Mouse (Mus musculus) hindbrain, postnatal 0 days (tissue): ENCODE measurements at regions not wholly inside any gene's neighbourhood (a gene's known extent, or its start where the extent isn't known, plus 50 kb on each side); places are given as distances from the start of the nearest gene placed in this dataset.

Source experiments
- ATAC-seq: fragments of 200-750 bp; cut with Nextera tagmentation; 2 replicates; pipeline ENCODE4 v1.8.0; 2017; ENCODE audit warnings: mild to moderate bottlenecking, moderate TSS enrichment, moderate library complexity
- DNase-seq: peaks from one replicate; pipeline ENCODE4 v3.0.0-alpha.2; 2015; ENCODE audit warnings: low spot score
- H3K27ac ChIP-seq: fragments of 300-500 bp; sonication (generic); 2 replicates; pipeline ENCODE4 v1.5.1; 2014; ENCODE audit warnings: mild to moderate bottlenecking
- H3K27me3 ChIP-seq: fragments of 300-500 bp; sonication (generic); 2 replicates; pipeline ENCODE4 v1.6.1; 2014; ENCODE audit warnings: low read length, mixed read lengths; ENCODE audit not compliant: insufficient read depth
- H3K36me3 ChIP-seq: fragments of 300-500 bp; sonication (generic); 2 replicates; pipeline ENCODE4 v1.6.1; 2014; ENCODE audit warnings: low read length, mixed read lengths; ENCODE audit not compliant: insufficient read depth
- H3K4me1 ChIP-seq: fragments of 300-500 bp; sonication (generic); 2 replicates; pipeline ENCODE4 v1.6.1; 2014; ENCODE audit warnings: antibody characterized with exemption, low read length, mixed read lengths; ENCODE audit not compliant: insufficient read depth
- H3K4me2 ChIP-seq: fragments of 300-500 bp; sonication (generic); 2 replicates; pipeline ENCODE4 v1.6.1; 2014; ENCODE audit warnings: low read depth, mild to moderate bottlenecking, low read length, moderate library complexity, mixed read lengths
- H3K4me3 ChIP-seq: fragments of 300-500 bp; sonication (generic); 2 replicates; pipeline ENCODE4 v1.5.1; 2014; ENCODE audit warnings: low read length
- H3K9ac ChIP-seq: fragments of 300-500 bp; sonication (generic); replicated peaks from 2 replicates; pipeline ENCODE4 v1.6.1; 2014; ENCODE audit warnings: mild to moderate bottlenecking, low read length, moderate library complexity, mixed read lengths
- H3K9me3 ChIP-seq: fragments of 300-500 bp; sonication (generic); 2 replicates; pipeline ENCODE4 v1.6.1; 2016; ENCODE audit warnings: low read length, mixed read lengths
- CTCF ChIP-seq: IDR thresholded peaks from 2 replicates; pipeline ENCODE4 v1.5.1; 2016; ENCODE audit warnings: antibody characterized with exemption, control low read depth, low read depth
- WGBS: fragments of 180-500 bp; shearing (Covaris S2); extraction: QIAGEN DNeasy Blood & Tissue Kit; methylation state at CpG from one replicate; pipeline ENCODE4 v1.1.7; 2014; 5-methylcytosine and 5-hydroxymethylcytosine counted together

DNA sequence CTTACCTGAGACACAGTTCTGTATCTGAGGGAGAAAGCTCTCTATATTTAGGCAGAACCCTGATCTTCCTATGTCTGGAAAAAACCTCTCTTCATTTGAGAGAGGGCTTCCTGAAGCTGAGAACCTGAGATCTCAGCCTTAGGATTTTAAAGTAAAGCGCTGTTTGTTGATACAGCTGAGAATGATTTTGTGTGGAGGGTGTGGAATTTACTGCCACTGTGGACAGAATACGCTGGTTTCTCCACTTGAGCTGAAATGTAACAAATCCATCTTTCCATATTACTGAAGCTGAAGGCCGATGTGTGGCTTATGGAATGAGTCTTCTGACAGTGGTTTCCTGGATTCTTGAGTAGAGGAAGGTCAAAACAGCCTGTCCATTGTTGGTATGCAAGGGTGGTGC is 225.2 kb upstream of the Thbs1 start:
- DNase-seq (no peak), ATAC-seq (no peak)
- Histone ChIP-seq H3K4me1 (no peaks in the 10 kb centered on the region), H3K4me3 (no peak overlapping the region), H3K9ac (no peak overlapping the region), H3K27me3 (no peaks in the 10 kb centered on the region), H3K27ac (no peak overlapping the region), H3K9me3 (no peaks in the 10 kb centered on the region), H3K4me2 (no peak overlapping the region), H3K36me3 (no peaks in the 10 kb centered on the region)
- no peak for TF ChIP-seq CTCF
- 87% methylated on average over 3 of the region's 3 CpGs for WGBS

DNA sequence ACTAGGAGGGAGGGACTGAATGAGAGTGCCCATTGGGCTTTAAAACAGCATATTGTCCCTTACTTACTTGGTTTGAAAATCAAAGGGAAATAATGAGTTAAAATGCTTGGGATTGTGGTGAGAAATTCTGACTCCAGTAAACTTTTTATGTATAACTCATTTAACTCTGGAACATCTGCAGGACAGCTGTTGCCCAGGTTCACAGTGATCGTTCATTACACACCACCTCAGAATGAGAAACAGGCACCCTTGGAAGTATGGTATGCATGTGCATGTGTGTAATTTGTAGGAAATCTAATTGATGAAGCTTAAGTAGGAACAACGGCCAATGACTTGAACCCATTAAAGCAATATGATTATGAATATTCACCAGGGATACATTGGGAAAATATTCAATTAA is 210.4 kb upstream of the Thbs1 start:
- TF ChIP-seq CTCF, result no peak
- no peaks in the 10 kb centered on the region for H3K9me3 ChIP-seq
- 75% methylated on average over 2 of the region's 2 CpGs for WGBS
- H3K4me3 ChIP-seq, result no peak overlapping the region
- no peaks in the 10 kb centered on the region for H3K4me1 ChIP-seq
- H3K9ac ChIP-seq, result no peak overlapping the region
- no peaks in the 10 kb centered on the region for H3K27me3 ChIP-seq
- H3K27ac ChIP-seq, result no peak overlapping the region
- no peak for ATAC-seq
- no peak overlapping the region for H3K4me2 ChIP-seq
- DNase-seq, result no peak
- H3K36me3 ChIP-seq, result no peaks in the 10 kb centered on the region

DNA sequence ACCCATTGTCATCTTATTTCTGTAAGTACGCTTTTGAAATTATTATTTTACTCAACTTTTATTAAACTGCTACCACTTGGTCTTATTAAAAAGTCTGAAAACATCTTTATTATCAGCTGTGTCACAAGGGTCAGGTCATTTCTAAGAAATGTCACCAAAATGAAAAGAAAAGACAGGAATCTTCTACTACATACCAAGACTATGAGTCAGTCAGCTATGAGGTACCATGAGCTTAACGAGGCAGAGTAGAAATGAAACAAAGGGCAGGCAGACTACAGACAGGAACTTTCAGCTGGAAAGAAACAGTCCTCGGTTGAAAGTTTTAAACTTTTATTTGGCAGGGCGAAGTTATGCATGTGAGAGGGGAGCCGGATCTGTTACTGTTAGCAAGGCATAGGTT is 208.8 kb upstream of the Thbs1 start:
- WGBS, result 84% methylated on average over 5 of the region's 5 CpGs

DNA sequence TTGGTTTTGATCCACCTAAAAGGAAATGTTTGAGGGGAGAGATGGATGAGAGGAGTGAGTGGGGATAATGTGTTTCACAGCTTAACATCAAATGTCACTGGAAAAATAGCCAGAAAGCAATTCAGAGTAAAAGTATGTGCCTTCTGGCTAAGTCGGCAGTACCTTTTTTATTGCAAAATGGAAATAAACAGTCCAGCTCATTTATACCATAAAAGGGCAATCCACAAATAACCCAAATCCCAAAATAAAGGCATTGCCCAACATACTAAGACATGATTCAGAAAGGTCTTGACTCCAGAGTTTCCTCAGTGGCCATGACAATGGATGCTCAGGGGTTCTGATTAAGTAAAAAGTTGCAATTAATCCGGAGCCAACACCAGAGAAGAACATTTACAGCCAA is 208.0 kb upstream of the Thbs1 start:
- no peak overlapping the region for H3K4me2 ChIP-seq
- no peak overlapping the region for H3K9ac ChIP-seq
- 81% methylated on average over 2 of the region's 2 CpGs for WGBS
- H3K36me3 ChIP-seq, result no peaks in the 10 kb centered on the region
- ATAC-seq (no peak), DNase-seq (no peak)
- no peaks in the 10 kb centered on the region for H3K27me3 ChIP-seq
- no peak overlapping the region for H3K4me3 ChIP-seq
- no peaks in the 10 kb centered on the region for H3K4me1 ChIP-seq
- no peak for TF ChIP-seq CTCF
- no peak overlapping the region for H3K27ac ChIP-seq
- no peaks in the 10 kb centered on the region for H3K9me3 ChIP-seq

More for the DNA sequence above, 208.8 kb upstream of the Thbs1 start:
- H3K4me3 ChIP-seq, result no peak overlapping the region
- H3K9me3 ChIP-seq, result no peaks in the 10 kb centered on the region
- ATAC-seq, result no peak
- H3K27me3 ChIP-seq, result no peaks in the 10 kb centered on the region
- no peak overlapping the region for H3K27ac ChIP-seq
- no peak for TF ChIP-seq CTCF
- no peak for DNase-seq
- no peaks in the 10 kb centered on the region for H3K4me1 ChIP-seq
- no peaks in the 10 kb centered on the region for H3K36me3 ChIP-seq
- no peak overlapping the region for H3K9ac ChIP-seq
- no peak overlapping the region for H3K4me2 ChIP-seq

DNA sequence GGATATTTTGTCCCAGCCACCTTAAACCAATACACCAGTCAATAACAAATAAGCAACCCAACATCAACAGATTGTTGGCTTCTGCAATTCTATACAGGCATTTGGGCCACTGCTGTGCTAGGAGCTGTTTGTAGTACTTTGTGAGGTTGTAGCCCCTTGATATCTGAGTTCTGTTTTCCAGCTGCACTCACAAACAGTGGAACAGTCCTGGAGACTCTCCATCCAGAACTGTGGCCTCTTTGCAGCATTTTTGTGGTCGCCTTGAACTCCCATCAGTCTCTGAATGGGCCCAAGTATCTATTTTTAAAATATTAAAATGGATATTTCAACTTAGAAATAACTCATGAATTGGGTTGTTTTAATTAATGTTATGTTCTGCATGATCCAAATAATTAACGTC is 205.2 kb upstream of the Thbs1 start:
- Histone ChIP-seq H3K27ac (no peak overlapping the region), H3K27me3 (no peaks in the 10 kb centered on the region), H3K4me1 (no peaks in the 10 kb centered on the region), H3K36me3 (no peaks in the 10 kb centered on the region), H3K4me3 (no peak overlapping the region), H3K4me2 (no peak overlapping the region), H3K9ac (no peak overlapping the region), H3K9me3 (no peaks in the 10 kb centered on the region)
- no peak for DNase-seq
- TF ChIP-seq CTCF, result no peak
- WGBS, result 92% methylated on average over 2 of the region's 2 CpGs
- ATAC-seq, result no peak

DNA sequence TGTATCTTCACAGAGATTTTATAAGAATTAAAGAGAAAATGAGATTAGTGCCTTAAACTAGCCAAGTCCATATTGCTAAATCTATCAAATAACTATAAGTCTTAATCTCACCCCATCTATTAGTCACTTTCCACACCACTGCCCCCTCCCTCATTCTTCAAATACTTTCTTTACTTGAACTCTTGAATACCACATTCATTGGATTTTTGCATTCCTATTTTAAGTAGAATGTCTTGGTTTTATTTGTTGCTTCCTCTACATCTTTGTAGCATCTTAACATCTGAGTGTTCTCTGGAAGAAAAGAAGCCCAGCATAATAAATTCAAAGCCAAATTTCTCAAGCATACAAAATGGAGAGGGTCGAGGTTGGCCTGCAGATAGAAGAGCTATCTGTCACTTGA is 200.9 kb upstream of the Thbs1 start:
- Histone ChIP-seq H3K9ac (no peak overlapping the region), H3K27ac (no peak overlapping the region), H3K4me1 (no peaks in the 10 kb centered on the region), H3K9me3 (no peaks in the 10 kb centered on the region), H3K4me3 (no peak overlapping the region), H3K27me3 (no peaks in the 10 kb centered on the region), H3K36me3 (no peaks in the 10 kb centered on the region), H3K4me2 (no peak overlapping the region)
- 50% methylated on average over 1 of the region's 1 CpGs for WGBS
- TF ChIP-seq CTCF, result no peak
- ATAC-seq, result no peak
- DNase-seq, result no peak

DNA sequence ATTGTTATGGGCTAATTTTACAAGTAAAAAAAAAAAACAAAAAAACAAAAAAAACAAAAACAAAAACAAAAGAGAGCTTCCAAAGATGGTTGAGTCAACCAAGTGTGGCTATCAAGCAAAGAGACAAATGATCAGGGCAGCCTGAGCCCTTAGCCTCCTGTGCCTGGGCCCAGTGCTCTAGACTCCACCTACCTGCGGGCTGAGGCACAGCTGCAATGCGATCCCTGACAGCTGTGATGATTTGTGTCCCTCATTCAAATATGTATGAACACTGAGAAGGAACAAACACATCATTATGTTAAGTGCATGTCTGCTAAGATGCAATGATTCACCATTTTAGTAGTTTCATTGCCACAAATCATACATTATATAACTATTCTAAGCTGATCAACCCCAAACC is 199.0 kb upstream of the Thbs1 start:
- DNase-seq, result no peak

More for the DNA sequence above, 199.0 kb upstream of the Thbs1 start:
- H3K4me2 ChIP-seq, result no peak overlapping the region
- ATAC-seq, result no peak
- H3K4me1 ChIP-seq, result no peaks in the 10 kb centered on the region
- H3K9me3 ChIP-seq, result no peaks in the 10 kb centered on the region
- H3K9ac ChIP-seq, result no peak overlapping the region
- H3K36me3 ChIP-seq, result no peaks in the 10 kb centered on the region
- H3K27me3 ChIP-seq, result no peaks in the 10 kb centered on the region
- TF ChIP-seq CTCF, result no peak; the same call in 1 of the 2 replicates
- WGBS, result 75% methylated on average over 2 of the region's 2 CpGs
- no peak overlapping the region for H3K4me3 ChIP-seq
- no peak overlapping the region for H3K27ac ChIP-seq
